Mouse (Mus musculus) neural tube, embryonic 12.5 days (tissue): ENCODE data around the gene Arv1. TPM values are rescaled to one million over a fixed set of nuclear protein-coding genes. Genes with fewer than 3 reads are reported as not detected.

Experiments
- ATAC-seq: fragments of 200-750 bp; cut with Nextera tagmentation; 2 replicates; pipeline ENCODE4 v1.8.0; 2017; ENCODE audit warnings: low read depth, mild to moderate bottlenecking, moderate TSS enrichment, moderate library complexity; ENCODE audit not compliant: low FRiP score
- H3K27ac ChIP-seq: fragments of 300-500 bp; sonication (generic); 2 replicates; pipeline ENCODE4 v1.5.1; 2016
- H3K27me3 ChIP-seq: fragments of 300-500 bp; sonication (generic); replicated peaks from 2 replicates; pipeline ENCODE4 v1.6.1; 2016; ENCODE audit warnings: mild to moderate bottlenecking
- H3K36me3 ChIP-seq: fragments of 300-500 bp; sonication (generic); 2 replicates; pipeline ENCODE4 v1.6.1; 2016; ENCODE audit warnings: mild to moderate bottlenecking
- H3K4me1 ChIP-seq: fragments of 300-500 bp; sonication (generic); 2 replicates; pipeline ENCODE4 v1.6.1; 2016
- H3K4me2 ChIP-seq: fragments of 300-500 bp; sonication (generic); replicated peaks from 2 replicates; pipeline ENCODE4 v1.6.1; 2016; ENCODE audit warnings: mild to moderate bottlenecking
- H3K4me3 ChIP-seq: fragments of 300-500 bp; sonication (generic); 2 replicates; pipeline ENCODE4 v1.5.1; 2016
- H3K9ac ChIP-seq: fragments of 300-500 bp; sonication (generic); 2 replicates; pipeline ENCODE4 v1.6.1; 2016; ENCODE audit warnings: mild to moderate bottlenecking
- H3K9me3 ChIP-seq: fragments of 300-500 bp; sonication (generic); 2 replicates; pipeline ENCODE4 v1.6.1; 2016; ENCODE audit warnings: mild to moderate bottlenecking
- WGBS: fragments of 180-500 bp; shearing (Covaris S2); methylation state at CpG from one replicate; pipeline ENCODE4 v1.1.7; 2016; 5-methylcytosine and 5-hydroxymethylcytosine counted together
- polyA plus RNA-seq: library from polyadenylated mRNA; unstranded; fragments of >200 nt; fragmentation: Nextera tagmentation; extraction: Ambion mirVana; gene quantifications from 2 replicates; pipeline ENCODE4 v1.2.1, GENCODE M21; 2016

The Arv1 gene
- polyA plus RNA-seq, 1 experiment from 2014 or later: 33.0 TPM

GRCm38 (mm10) chr8:124700271-124700670 lies 21.7 kb upstream of the Arv1 start:
- Histone ChIP-seq H3K9ac (no peak overlapping the region), H3K4me3 (no peak overlapping the region), H3K27ac (no peak overlapping the region), H3K27me3 (no peaks in the 10 kb centered on the region), H3K4me2 (no peak overlapping the region), H3K36me3 (peaks cover 57% of the 10 kb centered on the region), H3K4me1 (no peaks in the 10 kb centered on the region), H3K9me3 (no peaks in the 10 kb centered on the region)
- WGBS: 93% methylated on average over 5 of the region's 5 CpGs
- ATAC-seq: no peak

GRCm38 (mm10) chr8:124701023-124701422 lies 20.9 kb upstream of the Arv1 start:
- Histone ChIP-seq H3K4me1 (no peaks in the 10 kb centered on the region), H3K27ac (no peak overlapping the region), H3K4me3 (no peak overlapping the region), H3K9me3 (no peaks in the 10 kb centered on the region), H3K9ac (no peak overlapping the region), H3K36me3 (peaks cover 54% of the 10 kb centered on the region), H3K27me3 (no peaks in the 10 kb centered on the region), H3K4me2 (no peak overlapping the region)
- 86% methylated on average over 9 of the region's 9 CpGs for WGBS
- ATAC-seq: no peak

DNA sequence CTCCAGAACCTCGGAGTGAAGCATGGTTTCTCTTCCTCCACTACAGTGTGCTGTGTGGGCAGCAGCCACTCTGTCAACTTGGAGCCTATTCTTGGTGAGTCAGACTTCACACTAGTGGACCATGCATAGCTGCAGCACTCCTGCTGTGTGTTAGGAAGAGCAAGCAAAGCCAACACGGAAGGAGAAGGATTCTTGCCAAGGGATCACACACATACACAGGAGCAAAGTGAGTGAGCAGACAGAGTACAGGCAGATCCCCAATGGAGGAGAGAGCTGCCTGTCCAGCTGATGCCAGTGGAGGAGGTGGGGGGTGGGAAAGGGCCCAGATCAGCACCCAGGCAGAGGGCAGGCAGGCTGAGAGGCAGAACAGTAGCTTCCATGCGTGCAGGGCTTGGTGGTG lies 19.8 kb upstream of the Arv1 start:
- ATAC-seq: no peak
- Histone ChIP-seq H3K4me3 (no peak overlapping the region), H3K27me3 (no peaks in the 10 kb centered on the region), H3K4me1 (no peaks in the 10 kb centered on the region), H3K4me2 (no peak overlapping the region), H3K36me3 (peaks cover 58% of the 10 kb centered on the region), H3K9ac (no peak overlapping the region), H3K9me3 (no peaks in the 10 kb centered on the region), H3K27ac (no peak overlapping the region)
- 84% methylated on average over 3 of the region's 3 CpGs for WGBS

- H3K27me3 ChIP-seq: no peaks in the 10 kb centered on the region
- H3K4me3 ChIP-seq: no peak overlapping the region
- no peaks in the 10 kb centered on the region for H3K9me3 ChIP-seq
- WGBS: 80% methylated on average over 4 of the region's 4 CpGs
- no peaks in the 10 kb centered on the region for H3K4me1 ChIP-seq
- no peak overlapping the region for H3K9ac ChIP-seq
- peaks cover 47% of the 10 kb centered on the region for H3K36me3 ChIP-seq
- ATAC-seq: no peak
- H3K4me2 ChIP-seq: no peak overlapping the region
- H3K27ac ChIP-seq: no peak overlapping the region
Measured at GRCm38 (mm10) chr8:124703526-124703925, 18.4 kb upstream of the Arv1 start.

GRCm38 (mm10) chr8:124704376-124704775 lies 17.6 kb upstream of the Arv1 start:
- ATAC-seq: no peak
- H3K9me3 ChIP-seq: no peaks in the 10 kb centered on the region
- H3K4me1 ChIP-seq: no peaks in the 10 kb centered on the region
- WGBS: 85% methylated on average over 4 of the region's 4 CpGs
- H3K4me2 ChIP-seq: no peak overlapping the region
- no peak overlapping the region for H3K9ac ChIP-seq
- H3K36me3 ChIP-seq: peaks cover 52% of the 10 kb centered on the region
- no peak overlapping the region for H3K27ac ChIP-seq
- H3K27me3 ChIP-seq: no peaks in the 10 kb centered on the region
- H3K4me3 ChIP-seq: no peak overlapping the region

DNA sequence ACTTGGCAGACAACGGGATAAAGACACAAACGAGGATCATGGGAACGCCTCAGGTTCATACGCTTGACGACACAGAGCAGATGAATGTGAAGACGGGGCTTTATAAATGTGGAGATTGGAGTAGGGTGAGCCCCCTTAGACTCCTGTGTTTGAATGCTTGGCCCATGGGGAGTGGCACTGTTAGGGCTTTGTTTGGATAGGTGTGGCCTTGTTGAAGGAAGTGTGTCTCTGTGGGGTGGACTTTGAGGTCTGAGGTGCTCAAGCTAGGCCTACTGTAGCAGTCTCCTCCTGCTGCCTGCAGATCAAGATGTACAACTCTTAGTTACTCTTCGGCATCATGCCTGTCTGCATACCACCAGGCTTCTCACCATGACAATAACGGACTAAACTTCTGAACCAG lies 16.1 kb upstream of the Arv1 start:
- Histone ChIP-seq H3K4me2 (no peak overlapping the region), H3K27ac (no peak overlapping the region), H3K4me3 (no peak overlapping the region), H3K9me3 (no peaks in the 10 kb centered on the region), H3K36me3 (peaks cover 52% of the 10 kb centered on the region), H3K4me1 (no peaks in the 10 kb centered on the region), H3K27me3 (no peaks in the 10 kb centered on the region), H3K9ac (no peak overlapping the region)
- no peak for ATAC-seq
- 95% methylated on average over 8 of the region's 8 CpGs for WGBS

GRCm38 (mm10) chr8:124713207-124713606 lies 8.7 kb upstream of the Arv1 start:
- no peak for ATAC-seq
- Histone ChIP-seq H3K4me1 (no peaks in the 10 kb centered on the region), H3K4me3 (no peak overlapping the region), H3K4me2 (no peak overlapping the region), H3K27me3 (no peaks in the 10 kb centered on the region), H3K27ac (no peak overlapping the region), H3K9ac (0 out of 2 replicates have a peak overlapping the region, but pooled peaks have one; percentile 33), H3K9me3 (no peaks in the 10 kb centered on the region), H3K36me3 (peaks cover 47% of the 10 kb centered on the region)
- 96% methylated on average over 6 of the region's 6 CpGs for WGBS

DNA sequence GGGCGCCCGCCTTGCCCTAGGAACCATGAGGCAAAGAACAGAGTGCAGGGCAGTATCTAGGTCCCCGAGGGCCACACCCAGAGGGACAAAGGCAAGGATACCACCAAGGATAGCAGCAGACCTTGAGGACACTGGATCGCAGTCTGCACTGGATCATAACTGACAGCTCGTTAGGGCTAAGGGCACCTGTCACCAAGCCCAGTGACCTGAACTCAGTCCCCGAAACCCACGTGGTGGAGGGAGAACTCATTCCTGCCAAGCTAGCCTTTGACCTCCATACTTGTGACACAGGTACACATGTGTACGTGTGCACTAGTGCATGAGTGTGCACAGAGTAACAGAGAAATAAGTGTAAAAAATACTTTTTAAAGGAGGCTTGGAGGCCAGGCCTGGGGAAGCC lies 6.2 kb upstream of the Arv1 start:
- Histone ChIP-seq H3K4me3 (no peak overlapping the region), H3K4me1 (peaks cover 6% of the 10 kb centered on the region), H3K36me3 (peaks cover 29% of the 10 kb centered on the region), H3K27ac (no peak overlapping the region), H3K9me3 (no peaks in the 10 kb centered on the region), H3K4me2 (no peak overlapping the region), H3K27me3 (no peaks in the 10 kb centered on the region), H3K9ac (no peak overlapping the region)
- ATAC-seq: no peak
- WGBS: 93% methylated on average over 8 of the region's 8 CpGs

DNA sequence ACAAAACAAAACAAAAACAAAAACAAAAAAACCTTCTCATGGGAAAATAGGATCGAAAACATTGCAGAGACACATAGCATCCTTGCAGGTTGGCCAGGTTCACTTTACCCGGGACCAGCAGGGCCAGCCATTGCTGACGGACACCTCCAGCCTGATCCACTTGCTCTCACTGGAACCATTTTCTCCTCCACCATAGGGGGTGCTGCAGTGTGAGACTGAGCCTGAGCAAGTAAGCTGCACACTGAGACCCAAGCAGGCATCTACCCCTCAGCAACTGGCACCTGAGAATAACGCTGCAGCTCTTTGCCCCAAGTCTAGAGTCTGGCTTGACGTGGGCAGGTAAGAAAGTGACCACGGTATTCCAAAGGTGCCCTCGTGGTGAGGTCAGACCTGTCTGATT lies 1.8 kb upstream of the Arv1 start:
- H3K4me3 ChIP-seq: no peak overlapping the region

DNA sequence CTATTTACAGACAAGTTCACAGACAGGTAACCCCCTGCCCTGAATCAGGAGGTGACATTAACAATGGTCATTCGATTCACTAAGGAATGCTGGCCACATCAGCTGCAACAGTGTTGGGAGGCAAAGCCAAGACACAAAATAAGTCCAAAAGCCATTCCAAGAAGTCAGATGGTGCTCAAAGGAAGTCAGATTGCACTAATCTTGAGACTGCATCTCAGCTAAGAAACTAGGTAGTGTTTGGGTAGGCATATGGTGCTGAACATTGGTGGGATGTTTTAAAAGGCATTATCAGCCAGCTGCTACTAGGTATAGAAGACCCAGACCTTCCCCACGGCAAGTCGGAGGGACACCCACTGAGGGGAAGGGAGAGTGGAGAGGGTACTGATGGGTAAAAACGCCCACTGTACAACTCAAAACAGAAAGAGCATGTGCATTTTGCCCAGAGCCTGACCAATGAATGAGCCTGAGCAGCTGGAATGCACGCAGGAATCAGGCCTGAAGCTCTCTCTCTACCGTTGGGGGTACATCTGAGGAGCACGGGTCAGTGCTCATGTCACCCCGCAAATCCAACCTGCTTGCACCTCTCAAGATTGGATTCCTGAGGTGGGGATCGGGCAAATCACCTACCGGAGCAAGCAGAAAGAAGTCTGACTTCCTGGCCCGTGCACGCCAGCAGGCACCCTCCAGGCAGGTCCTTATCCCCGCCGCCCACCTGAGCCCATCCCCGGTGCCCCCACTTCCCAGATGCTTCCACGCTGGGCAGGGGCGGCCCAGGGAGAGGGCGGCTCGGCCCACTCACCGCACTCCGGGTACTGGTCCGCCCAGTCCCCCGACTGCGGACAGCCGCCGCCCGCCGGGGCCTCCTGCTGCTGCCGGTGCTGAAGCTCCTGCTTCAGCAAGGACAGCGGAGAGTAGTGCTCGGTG lies 739 bp upstream of the Arv1 start:
- Histone ChIP-seq H3K4me1 (peaks cover 23% of the 10 kb centered on the region), H3K36me3 (peaks cover 3% of the 10 kb centered on the region), H3K4me3 (peak overlapping the region; percentile 85), H3K4me2 (peak overlapping the region; percentile 93), H3K27ac (no peak overlapping the region; the same call in 1 of the 2 replicates), H3K27me3 (no peaks in the 10 kb centered on the region), H3K9me3 (no peaks in the 10 kb centered on the region), H3K9ac (peak overlapping the region; percentile 92)
- WGBS: 2% methylated on average over 31 of the region's 31 CpGs
- ATAC-seq: peak; percentile 23

More for the DNA sequence above, 1.8 kb upstream of the Arv1 start:
- ATAC-seq: no peak
- H3K4me2 ChIP-seq: peak overlapping the region; percentile 93; the same call in 1 of the 2 replicates
- 83% methylated on average over 7 of the region's 7 CpGs for WGBS
- no peaks in the 10 kb centered on the region for H3K36me3 ChIP-seq
- no peaks in the 10 kb centered on the region for H3K27me3 ChIP-seq
- H3K9ac ChIP-seq: no peak overlapping the region
- no peak overlapping the region for H3K27ac ChIP-seq
- H3K9me3 ChIP-seq: no peaks in the 10 kb centered on the region
- peaks cover 23% of the 10 kb centered on the region for H3K4me1 ChIP-seq

GRCm38 (mm10) chr8:124724301-124724700 lies 2.4 kb downstream of the Arv1 start:
- H3K36me3 ChIP-seq: peaks cover 33% of the 10 kb centered on the region
- H3K27me3 ChIP-seq: no peaks in the 10 kb centered on the region
- no peak overlapping the region for H3K9ac ChIP-seq
- no peak overlapping the region for H3K4me2 ChIP-seq
- no peaks in the 10 kb centered on the region for H3K9me3 ChIP-seq
- no peak overlapping the region for H3K27ac ChIP-seq
- WGBS: 95% methylated on average over 7 of the region's 7 CpGs
- ATAC-seq: no peak
- no peak overlapping the region for H3K4me3 ChIP-seq
- H3K4me1 ChIP-seq: peaks cover 23% of the 10 kb centered on the region

- peaks cover 80% of the 10 kb centered on the region for H3K36me3 ChIP-seq
- 86% methylated on average over 8 of the region's 8 CpGs for WGBS
- H3K27ac ChIP-seq: no peak overlapping the region
- H3K4me2 ChIP-seq: no peak overlapping the region
- no peak for ATAC-seq
- H3K4me3 ChIP-seq: no peak overlapping the region
- H3K4me1 ChIP-seq: no peaks in the 10 kb centered on the region
- H3K27me3 ChIP-seq: no peaks in the 10 kb centered on the region
- H3K9me3 ChIP-seq: no peaks in the 10 kb centered on the region
- no peak overlapping the region for H3K9ac ChIP-seq
Measured at GRCm38 (mm10) chr8:124732828-124733227, 10.9 kb downstream of the Arv1 start.
